Mouse (Mus musculus) layer of hippocampus, adult 9-10 months (tissue): ENCODE measurements around the gene Dennd5b.
A peak's percentile ranks its signal among the peaks of the same experiment; 100 is the strongest.

ENCODE experiments used
- DNase-seq: peaks from one replicate; pipeline ENCODE4 v3.0.0; 2022; ENCODE audit warnings: low spot score

Gene Dennd5b

GRCm38 (mm10) chr6:149100174-149101075 is 1.1 kb downstream of the Dennd5b start:
- DNase-seq: peak; percentile 52

GRCm38 (mm10) chr6:149098993-149099392 is 2.5 kb downstream of the Dennd5b start:
- DNase-seq: no peak

- DNase-seq: no peak
Observed at GRCm38 (mm10) chr6:149097276-149097675, 4.2 kb downstream of the Dennd5b start.

- DNase-seq: no peak
Observed at GRCm38 (mm10) chr6:149096233-149096632, 5.2 kb downstream of the Dennd5b start.

GRCm38 (mm10) chr6:149095389-149095788 is 6.1 kb downstream of the Dennd5b start:
- no peak for DNase-seq

DNA sequence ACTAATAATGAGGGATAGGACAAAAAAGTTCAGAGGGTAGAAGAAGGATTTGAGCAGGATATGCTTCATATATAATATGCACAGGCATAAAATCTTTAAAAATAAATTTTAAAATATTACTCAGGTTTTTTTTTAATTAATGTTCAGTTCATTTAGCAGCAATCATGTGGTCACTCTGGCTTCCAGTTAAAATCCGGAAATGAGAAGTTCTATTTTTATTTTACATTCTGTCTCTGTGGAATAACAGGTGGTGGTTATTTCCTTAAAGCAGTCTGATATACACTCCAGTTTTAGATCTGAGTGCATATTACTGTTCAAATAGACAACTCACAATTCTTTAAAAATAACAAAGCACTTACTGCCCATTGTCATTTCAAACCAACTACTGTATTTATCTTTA is 6.9 kb downstream of the Dennd5b start:
- no peak for DNase-seq

- DNase-seq: no peak
Observed at GRCm38 (mm10) chr6:149093465-149093864, 8.0 kb downstream of the Dennd5b start.

DNA sequence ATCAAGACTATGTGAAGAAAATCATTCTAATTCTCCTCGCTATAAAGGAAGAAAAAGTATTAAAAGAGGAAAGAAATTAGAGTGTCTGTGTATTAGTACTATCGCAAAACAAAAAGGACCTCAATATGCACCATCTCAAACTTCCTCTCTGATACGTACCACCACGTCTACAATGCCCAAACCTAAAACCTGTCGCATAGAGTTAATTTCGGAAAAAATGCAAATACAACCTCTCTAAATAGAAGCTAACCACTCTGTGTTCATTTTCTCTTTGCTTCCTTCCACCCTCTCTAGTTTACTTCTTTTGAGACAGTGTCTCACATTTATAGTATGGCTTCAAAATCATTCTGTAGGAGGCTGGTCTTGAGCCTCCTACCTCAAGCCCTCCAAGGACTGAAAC is 9.1 kb downstream of the Dennd5b start:
- DNase-seq: no peak

GRCm38 (mm10) chr6:149077136-149077808 is 24.2 kb downstream of the Dennd5b start:
- no peak for DNase-seq

GRCm38 (mm10) chr6:149073854-149074253 is 27.6 kb downstream of the Dennd5b start:
- DNase-seq: no peak

DNA sequence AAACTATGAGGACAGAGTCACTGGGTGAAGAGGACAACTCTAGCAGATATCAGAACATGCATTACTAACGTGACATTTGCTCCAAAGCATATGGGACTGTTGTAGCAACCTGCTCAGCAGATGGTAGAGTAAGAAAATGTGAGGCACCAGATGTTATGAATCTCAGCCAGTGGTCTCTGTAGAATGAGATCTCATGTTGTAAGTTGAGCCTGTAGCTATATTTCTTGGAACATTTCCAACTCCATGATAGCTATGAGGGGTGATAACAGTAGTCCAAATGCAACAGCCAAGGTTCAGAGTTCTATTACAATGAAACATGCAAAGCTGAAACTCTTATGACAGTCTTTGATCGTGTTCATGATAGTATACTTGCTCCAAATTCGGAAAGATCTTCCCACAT is 28.6 kb downstream of the Dennd5b start:
- DNase-seq: no peak

DNA sequence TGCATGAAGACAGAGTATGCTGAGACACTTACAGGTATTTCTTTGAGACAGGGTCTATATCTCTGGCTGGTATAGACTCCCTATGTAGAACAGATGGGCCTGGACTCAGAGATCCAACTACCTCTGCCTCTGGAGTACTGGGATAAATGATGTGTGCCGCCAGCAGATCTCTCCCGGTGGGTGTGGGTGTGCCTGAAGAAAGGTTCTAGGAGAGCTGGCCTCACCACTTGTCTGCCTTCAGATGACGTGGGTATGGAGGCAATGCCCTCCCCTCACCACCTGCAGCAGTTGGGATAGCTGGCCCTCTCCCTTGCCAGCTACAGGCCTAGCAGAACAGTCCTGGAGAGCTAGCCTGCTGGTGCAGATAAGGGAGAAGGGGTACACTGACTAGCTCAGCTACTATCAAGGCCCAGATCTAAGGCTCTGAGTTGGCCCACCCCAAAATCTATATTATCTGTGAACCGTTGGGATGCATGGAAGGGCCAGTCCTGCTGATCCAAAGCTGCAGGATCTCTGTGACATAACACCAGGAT is 30.8 kb downstream of the Dennd5b start:
- no peak for DNase-seq

DNA sequence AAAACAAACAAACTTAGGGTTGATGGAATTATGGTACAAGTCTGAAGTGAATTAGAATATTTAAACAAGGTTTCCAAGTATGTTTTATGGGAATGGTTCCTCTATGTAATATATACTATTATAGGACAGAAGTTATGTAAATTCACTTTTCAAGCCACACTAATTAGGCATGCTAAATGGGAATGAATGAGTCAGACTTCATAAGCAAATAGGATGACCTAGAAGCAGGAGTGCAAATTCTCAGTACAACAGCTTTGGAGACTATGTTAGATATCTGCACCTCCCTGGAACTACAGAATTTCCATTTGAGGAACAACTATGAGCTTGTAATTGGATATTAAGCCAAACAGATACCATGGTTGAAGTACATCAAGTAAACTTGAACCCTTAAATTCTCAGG is 38.1 kb downstream of the Dennd5b start:
- DNase-seq: no peak

- no peak for DNase-seq
Observed at GRCm38 (mm10) chr6:149060670-149061387, 40.7 kb downstream of the Dennd5b start.

DNA sequence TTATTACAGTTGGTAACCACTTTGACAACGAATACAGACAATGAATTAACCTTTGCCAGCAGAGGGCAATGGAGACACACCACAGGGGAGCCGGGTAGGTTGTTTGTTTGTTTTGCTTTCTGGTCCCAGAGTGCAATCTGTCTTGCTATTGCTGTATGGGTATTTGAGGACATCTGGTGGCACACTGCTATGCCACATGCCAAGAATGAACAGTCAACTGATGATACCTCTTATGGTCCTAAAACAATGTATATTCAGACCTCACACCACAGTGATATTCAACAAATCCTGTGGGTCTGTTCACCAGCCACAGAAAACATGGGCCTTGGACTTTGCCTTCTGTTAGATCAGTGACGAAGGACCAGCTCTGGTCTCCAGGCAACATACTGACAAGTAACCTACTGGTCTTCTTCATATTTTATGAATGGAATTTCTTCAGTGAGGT is 43.5 kb downstream of the Dennd5b start:
- DNase-seq: no peak

DNA sequence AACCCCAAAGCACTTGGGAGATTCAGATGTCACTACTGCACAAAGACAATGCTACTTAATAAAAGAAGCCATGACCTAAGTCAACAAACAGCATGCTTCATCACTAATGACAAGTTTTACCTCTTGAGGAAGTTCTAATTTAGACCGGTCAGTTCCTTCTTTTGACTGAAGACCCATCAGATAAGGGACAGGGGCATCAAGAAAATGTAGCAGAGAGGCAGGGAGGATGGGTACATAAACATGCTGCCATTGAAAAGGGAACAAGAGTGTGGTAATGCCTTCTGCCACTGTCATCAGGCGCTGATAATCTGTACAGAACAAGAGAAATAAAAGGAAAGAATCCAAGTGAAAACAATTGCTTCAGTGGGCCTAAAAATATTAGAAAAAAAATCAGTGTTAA is 46.7 kb downstream of the Dennd5b start:
- no peak for DNase-seq

DNA sequence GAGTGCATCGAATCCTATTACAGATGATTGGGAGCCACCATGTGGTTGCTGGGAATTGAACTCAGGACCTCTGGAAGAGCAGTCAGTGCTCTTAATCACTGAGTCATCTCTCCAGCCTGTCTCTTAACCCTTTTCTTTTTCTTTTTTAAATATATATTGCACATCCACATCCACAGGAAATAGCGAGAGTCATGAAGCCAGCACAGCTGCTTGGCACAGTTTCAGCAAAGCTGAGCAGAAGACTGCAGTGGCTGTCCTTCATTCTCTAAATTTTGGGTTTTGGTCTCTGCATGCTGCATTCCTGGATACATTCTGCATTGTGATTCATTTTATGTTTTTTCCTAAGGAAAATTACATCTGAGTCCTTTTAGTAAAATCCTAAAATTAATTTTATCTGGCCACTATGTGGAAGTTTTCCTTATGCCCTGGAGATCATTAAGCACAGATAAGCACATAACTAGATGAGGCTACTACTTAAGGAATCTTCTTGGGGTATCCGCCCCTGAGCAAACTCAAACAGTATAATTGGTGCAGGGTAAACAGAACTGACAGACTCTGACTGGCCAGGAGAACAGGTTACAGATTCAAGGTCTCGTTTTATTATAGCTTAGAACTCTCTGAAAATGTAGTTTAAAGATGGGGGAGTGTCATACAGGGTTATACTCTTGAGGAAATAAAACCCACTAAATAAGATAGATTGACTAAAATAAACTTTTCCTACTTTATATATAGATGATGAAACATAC is 50.3 kb downstream of the Dennd5b start:
- DNase-seq: no peak

DNA sequence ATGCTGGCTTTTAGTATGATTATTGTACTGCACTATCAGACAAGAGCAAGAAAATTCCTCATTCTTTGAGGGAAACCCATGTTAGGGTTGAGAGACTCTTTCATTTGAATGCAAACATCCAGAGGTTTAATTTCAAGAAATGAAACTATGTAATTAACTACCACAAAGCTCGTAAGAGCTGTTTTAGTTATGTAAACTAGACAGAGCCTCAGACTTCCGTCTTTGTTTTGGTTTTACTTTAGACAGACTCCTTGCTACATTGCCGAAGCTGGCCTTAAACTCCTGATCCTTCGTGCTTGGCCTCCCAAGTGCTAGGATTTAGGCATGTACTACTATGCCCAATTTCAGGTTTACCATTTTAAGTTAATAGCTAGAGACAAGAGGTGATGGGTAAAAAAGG is 61.4 kb downstream of the Dennd5b start:
- DNase-seq: no peak

GRCm38 (mm10) chr6:149032198-149032597 is 69.3 kb downstream of the Dennd5b start:
- DNase-seq: no peak

- no peak for DNase-seq
Observed at GRCm38 (mm10) chr6:149031377-149031776, 70.1 kb downstream of the Dennd5b start.

GRCm38 (mm10) chr6:149018431-149018830 is 83.0 kb downstream of the Dennd5b start:
- no peak for DNase-seq
